Mouse (Mus musculus): ENCODE measurements at regions not wholly inside any gene's neighbourhood (a gene's known extent, or its start where the extent isn't known, plus 50 kb on each side); places are given as distances from the start of the nearest gene placed in this dataset.

GRCm38 (mm10) chr13:102143848-102144247, 375.8 kb upstream of the Pik3r1 start:
- DNase-seq: peak; percentile 18

DNA sequence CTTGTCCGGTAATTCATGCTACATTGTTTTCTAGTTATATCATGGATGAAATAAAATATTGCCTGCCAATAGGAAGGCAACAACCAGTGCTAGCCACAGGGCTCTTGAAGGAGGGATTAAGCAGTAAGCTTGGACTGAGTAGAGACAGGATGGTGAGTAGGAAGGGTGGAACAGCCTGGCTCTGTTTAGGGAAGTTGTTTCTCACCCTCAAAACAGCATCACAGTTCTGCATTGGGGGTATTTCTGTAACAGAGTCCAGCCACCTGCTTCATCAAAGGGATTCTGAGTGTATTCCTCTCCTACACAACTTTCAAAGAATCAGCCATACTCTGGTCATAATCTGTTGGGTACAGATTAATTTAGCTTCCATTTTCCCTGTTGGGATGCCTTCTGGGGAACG, 380.0 kb upstream of the Pik3r1 start:
- DNase-seq: no peak

- no peak for DNase-seq
These were observed 386.0 kb upstream of the Pik3r1 start for GRCm38 (mm10) chr13:102153785-102154608.

GRCm38 (mm10) chr13:102154609-102154899, 386.5 kb upstream of the Pik3r1 start:
- no peak for DNase-seq

DNA sequence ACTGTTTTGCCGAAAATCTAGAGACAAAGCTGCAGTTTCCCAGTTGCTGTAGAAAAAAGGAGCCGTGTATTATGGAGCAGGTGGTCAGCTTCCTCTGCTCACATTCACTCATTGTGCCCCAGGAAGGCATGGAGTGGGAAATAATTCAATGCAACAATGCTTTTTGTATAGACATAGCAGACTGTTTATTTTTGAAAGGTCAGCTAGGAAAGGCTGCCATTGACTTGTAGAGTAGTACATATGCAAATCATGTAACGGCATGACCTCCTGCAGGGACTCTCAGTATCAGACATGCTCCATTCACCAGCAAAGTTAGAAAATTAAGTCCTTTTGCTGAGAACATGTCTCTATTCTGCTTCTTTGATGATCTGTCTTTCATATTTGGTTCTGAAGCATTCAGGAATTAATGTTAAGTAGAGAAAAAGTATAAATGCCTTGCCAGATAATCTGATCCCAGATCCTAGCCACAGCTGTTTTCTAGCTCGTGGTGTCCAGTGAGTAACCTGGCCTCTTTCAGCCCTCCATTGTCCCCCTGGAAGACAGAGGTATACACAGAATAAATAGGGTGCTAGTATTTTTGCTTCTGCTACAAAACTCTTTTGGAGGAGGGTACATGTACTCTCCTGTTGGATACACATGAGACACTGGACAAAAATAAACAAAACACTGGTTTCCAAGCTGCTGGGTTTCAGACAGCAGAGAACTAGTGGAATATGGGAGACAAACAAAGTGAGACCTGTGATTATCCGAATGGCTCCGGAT, 389.5 kb upstream of the Pik3r1 start:
- DNase-seq: no peak

DNA sequence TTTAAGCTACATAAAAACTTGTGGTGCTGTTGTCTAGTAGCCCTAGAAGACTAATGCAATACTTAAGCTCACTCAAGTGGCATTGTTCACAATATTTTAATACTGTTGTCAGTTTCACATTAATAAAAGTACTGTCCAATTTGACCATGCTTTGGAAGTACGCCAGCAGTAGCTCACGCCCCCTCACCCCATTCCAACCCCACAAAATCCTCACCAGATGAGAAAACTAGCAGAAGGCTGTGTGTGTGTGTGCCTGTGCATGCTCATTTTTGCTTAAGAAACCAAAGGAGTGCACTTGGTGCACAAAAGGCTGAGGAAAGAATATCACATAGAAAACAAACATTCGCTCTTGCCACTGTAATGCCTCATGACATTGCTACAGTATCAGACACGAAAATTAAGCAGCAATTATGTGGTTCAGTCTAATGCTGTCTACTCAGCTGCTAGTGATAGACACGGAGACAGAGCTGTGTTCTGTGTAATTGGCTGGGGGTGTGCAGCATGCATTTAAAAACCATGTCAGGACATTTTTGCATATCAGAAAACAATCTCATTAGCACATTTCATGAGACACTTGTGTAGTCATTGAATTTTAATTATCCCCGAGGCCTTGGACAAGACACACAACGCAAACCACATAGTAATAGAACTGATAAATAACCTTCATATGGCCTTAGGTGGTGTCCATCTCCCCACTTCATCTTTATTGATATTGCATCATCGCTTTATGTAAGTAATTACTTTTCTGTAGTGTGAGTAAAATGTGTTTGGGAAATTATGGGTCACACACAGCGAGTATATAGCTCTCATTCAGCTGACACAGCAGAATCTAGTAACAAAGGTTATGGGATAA, 405.6 kb upstream of the Pik3r1 start:
- DNase-seq: no peak

- no peak for DNase-seq
These were observed 406.4 kb upstream of the Pik3r1 start for GRCm38 (mm10) chr13:102174431-102174830.

- DNase-seq: no peak
These were observed 406.9 kb upstream of the Pik3r1 start for GRCm38 (mm10) chr13:102174896-102175295.

DNA sequence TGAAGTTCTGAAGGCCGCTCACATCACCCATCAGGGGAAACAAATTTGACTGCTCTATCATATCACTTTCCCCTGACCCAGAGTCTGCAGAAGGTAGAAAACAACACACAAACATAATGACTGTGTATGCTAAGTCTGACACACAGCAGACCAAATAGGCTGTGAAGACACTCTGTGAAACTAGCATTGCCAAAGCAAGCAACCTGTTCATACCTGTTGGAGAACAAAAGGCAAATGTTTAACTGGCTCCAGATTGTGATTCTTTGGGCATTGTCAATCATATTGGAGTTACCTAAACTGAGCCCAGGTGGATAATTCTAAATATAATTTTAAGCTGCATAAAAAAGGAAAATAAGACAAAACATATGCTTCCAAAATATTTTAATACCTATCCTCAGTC, 407.4 kb upstream of the Pik3r1 start:
- no peak for DNase-seq

DNA sequence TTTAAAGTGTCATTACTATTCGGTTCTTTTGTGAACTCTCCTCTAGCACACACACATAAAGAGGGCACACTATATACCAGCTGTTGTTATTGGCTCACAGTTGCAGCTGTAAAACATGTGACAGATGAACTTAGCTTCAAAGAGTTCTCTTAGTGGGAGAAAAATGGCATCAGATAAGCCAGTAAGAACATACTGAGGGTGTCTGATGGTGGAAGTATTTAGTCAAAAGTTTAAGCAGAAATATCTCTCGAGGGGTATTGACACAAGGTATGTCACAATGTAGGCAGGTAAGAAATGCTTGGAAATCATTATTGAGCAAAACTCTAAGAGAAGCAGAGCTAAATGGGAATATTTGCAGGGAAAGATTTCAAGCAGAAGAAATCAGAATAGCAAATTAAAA, 408.4 kb upstream of the Pik3r1 start:
- DNase-seq: no peak

GRCm38 (mm10) chr13:102194716-102195115, 426.7 kb upstream of the Pik3r1 start:
- DNase-seq: no peak

DNA sequence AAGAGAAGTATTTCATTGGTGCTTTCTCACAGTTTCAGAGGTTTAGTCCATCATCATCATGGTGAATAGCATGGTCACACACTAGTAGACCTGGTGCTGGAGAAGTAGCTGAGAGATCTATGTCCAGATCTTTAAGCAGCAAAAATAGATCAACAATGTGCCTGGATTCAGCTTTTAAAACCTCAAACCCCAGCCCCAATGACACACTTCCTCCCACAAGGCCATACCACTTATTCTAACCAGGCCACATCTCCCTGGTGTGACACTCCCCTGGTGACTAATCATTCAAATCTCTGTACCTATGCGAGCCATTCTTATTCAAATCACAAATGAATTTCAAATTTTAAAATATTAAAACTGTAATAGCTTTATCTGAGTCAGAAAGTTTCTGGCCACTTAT, 434.3 kb upstream of the Pik3r1 start:
- no peak for DNase-seq

DNA sequence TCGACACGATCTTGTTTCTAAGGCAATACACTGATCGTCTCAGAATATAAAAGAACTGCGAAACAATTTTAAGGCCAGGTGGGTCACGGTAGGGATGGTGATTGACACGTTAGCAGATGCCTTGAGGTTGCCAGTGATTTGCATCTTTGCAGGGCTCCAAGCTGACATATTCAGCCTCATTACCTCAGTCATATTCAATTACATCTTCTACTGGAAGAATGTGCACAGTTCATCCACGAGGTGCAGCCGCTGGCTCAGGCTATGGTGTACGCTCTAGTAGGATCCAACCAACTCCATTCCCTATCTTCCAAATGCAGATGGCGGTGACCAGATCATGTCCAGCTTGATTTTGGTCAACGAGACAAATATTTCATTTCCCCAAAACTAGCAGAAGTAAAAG, 450.5 kb upstream of the Pik3r1 start:
- DNase-seq: no peak

GRCm38 (mm10) chr13:102231048-102231447, 462.3 kb upstream of the Cd180 start:
- no peak for DNase-seq

DNA sequence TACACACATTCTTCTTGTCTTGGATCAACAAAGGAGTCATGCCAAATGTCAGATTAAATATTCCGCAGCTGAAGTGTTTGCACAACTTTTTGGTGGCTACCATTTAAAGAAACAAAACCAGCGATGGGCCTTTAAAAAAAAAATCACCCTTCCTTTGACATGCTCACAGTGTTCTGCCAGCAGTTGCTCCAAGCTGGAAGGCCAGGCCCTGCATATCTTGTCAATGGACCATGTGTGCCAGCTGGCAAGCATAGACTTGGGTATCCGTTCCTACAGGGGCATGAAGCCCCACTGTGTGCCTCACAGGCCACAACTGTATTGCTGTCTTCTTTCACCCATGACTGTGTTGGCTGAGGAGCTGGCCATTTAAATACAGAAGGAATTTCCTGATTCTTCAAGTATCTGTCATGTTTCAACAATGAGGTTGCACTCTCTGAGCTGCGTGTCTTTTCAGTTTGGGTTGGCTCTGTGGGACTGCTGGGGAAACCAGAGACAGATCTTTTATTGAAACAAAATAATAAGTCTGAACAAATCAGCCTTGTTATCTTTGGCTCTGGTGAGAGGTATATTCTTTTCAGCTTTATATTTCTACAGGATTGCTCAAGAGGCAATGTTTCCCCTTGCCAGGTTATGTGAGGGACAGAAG, 460.9 kb upstream of the Cd180 start:
- DNase-seq: no peak

DNA sequence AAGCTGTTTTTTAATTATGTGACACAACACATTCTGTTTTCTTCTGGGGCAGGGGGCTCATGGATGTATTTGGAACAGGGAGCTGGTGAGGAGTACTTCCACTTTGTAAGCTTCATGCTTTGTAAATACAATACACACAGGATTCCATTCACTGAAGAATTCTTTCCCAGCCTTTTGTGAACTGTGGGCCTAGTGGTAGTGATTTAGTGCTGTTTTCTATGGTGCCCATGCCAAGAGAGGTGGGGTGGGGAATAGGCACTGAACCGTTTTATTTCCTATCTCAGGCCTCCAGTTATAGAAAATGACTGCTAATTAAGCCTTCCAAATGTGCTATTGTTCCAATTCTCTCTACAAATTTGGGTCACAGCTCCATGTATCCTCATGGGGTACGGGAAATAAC, 442.5 kb upstream of the Cd180 start:
- no peak for DNase-seq

GRCm38 (mm10) chr13:102251709-102252108, 441.6 kb upstream of the Cd180 start:
- DNase-seq: no peak

GRCm38 (mm10) chr13:102255401-102256371, 437.7 kb upstream of the Cd180 start:
- DNase-seq: no peak

GRCm38 (mm10) chr13:102258207-102258606, 435.2 kb upstream of the Cd180 start:
- no peak for DNase-seq

- no peak for DNase-seq
These were observed 419.5 kb upstream of the Cd180 start for GRCm38 (mm10) chr13:102273818-102274217.

GRCm38 (mm10) chr13:102275296-102275695, 418.1 kb upstream of the Cd180 start:
- DNase-seq: no peak

GRCm38 (mm10) chr13:102276885-102277284, 416.5 kb upstream of the Cd180 start:
- no peak for DNase-seq

Measured in thymus, postnatal 14 days (tissue).